Mouse (Mus musculus) layer of hippocampus, postnatal 25 days (tissue): ENCODE measurements around the gene Itpk1. TPM values are rescaled to one million over a fixed set of nuclear protein-coding genes. Genes with fewer than 3 reads are reported as not detected.
A peak's percentile ranks its signal among the peaks of the same experiment; 100 is the strongest.

Experiments used
- DNase-seq, 2 experiments: peaks; one replicate each; pipeline ENCODE4 v3.0.0; 2022; ENCODE audit warnings: mixed read lengths in 2 of 2, low spot score in 1 of 2; ENCODE audit errors: extremely low spot score in 1 of 2
- total RNA-seq, 2 experiments: library from RNA; stranded (reverse); gene quantifications; 2 replicates each; pipeline ENCODE4 v1.2.3; 2021

Gene Itpk1
- total RNA-seq, 2 experiments from 2014 or later: 56.4 to 66.2 TPM

DNA sequence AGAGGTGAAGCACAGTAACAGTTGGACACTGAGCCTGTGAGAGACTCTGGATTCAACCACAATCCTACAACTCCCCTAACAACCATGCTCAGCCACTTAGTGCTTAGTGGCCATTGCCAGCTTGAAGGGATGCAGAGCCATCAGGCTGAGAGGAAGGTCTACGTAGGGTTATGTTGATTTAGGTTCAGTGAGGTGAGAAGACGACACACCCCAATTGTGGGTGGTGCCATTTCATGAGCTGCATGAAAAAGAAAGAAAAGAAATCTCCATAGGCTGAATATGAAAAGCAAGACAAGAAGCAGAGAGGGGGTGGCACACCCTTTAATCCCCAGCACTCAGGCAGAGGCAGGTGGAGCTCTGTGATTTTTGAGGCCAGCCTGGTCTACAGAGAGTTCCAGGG, 9.4 kb upstream of the Itpk1 start:
- no peak for DNase-seq

DNA sequence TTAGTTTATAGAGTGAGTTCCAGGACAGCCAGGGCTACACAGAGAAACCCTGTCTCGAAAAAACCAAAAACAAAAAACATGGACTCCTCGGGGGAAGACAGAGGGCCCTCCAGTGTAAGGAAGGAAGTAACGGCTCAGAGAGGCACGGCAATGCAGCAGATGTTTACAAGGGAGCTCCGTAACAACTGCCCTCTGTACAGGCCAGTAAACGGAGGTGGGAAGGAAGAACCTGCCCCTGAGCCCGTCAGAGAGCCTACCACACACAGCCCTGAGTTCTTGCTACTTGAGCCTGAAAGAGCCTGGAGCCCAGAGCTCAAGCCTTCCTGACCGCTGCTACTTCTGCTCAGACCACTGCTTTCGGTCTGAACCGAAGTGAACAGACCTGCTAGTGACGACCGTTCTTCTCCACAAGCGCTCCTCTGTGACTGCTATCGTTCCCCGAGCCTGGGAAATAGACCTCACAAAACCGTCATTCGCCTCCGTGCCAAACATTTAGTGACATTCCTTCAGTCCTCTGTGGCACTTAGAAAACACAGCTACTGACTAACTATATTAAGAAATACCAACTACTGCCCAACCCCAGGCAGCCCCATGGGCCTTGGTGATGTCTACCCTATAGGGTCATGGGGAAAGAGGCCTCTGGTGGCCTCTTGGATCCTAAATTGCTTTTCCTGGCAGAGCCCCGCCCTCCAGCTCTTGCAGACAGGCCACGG, 8.6 kb upstream of the Itpk1 start:
- DNase-seq: no peak

GRCm38 (mm10) chr12:102710851-102711375, 6.2 kb upstream of the Itpk1 start:
- DNase-seq: no peak

GRCm38 (mm10) chr12:102709896-102710295, 5.2 kb upstream of the Itpk1 start:
- DNase-seq: no peak

GRCm38 (mm10) chr12:102708220-102708619, 3.5 kb upstream of the Itpk1 start:
- DNase-seq: no peak

GRCm38 (mm10) chr12:102706833-102707463, 2.2 kb upstream of the Itpk1 start:
- DNase-seq: no peak

DNA sequence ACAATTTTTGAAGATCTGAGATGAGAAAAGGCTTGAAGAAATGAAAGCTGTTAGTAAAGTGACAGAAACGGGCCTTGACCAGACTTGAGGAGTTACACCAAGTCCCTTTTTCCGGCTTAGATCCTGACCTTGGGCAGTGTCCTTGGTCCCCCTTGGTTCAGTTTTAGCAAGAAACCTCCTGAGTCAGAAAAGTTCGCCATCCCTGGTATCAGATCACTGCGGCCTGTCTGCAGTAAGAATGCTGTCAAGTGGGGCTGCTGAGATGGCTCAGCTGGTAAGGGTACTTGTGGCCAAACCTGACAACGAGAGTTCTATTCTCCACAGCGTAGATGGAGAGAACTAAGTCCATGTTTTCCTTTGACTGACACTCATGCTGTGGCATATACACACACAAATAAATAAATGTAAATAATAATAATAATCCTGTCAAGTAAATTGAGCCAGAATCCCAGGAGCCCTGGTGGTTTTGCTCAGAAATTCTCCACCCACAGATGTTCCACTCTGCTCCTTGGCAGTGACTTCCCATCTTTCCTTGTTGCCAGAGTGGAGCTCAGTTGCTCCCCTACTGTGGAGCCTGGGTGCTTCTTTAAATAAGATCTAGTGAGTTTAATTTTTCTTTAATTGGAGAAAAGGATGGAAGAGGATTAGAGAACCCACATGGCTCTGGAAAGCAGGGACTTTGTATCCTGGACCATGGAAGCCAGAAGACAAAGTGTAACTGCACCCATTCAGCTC, 1.3 kb upstream of the Itpk1 start:
- DNase-seq: no peak

- DNase-seq: peak; percentile 96 to 97
Observed at GRCm38 (mm10) chr12:102705216-102705871, 614 bp upstream of the Itpk1 start.

GRCm38 (mm10) chr12:102703921-102704408, 765 bp downstream of the Itpk1 start:
- no peak for DNase-seq

- DNase-seq: no peak
Observed at GRCm38 (mm10) chr12:102703441-102703840, 1.3 kb downstream of the Itpk1 start.

DNA sequence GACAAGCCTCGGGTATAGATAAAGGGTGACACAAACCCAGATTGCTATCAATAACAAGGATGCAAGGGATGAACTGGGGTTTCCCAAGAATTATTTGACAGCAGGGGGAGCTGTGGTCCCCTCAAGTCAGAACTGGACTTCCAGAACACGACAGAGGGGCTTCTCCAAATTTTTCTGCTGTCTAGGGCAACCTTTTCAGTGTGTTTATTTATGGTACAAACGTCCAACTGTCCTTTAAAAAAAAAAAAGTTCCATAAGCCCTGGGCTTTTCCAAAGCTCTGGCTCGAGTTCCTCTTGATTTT, 1.7 kb downstream of the Itpk1 start:
- DNase-seq: peak in 1 of 2 experiments; percentile 54

- peak; percentile 55 to 96 for DNase-seq
Observed at GRCm38 (mm10) chr12:102702356-102703110, 2.2 kb downstream of the Itpk1 start.

DNA sequence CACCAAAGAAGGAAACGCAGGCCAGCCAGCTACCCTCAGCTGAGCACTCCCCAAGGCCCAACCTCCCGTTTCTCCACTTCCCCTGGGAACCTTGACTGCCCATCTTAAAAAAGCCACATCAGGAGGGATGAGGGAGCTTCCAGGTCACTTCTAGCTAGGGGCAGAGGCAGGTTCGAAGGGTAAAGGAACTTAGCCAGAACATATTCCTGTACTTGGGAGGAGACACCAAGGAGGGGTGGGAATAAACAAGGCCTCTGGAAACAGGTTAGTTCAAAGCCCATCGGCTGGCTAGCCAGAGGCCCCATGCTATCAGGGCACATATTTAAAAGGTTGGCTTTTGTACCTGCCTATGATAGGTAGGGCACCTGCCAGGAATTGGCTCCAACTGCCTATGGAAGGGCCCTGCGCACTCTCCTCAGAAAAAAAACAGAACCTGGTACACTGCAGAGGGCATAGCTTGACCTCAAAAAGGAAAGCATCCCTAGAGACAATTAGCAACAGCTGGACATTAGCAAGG, 3.0 kb downstream of the Itpk1 start:
- no peak for DNase-seq

DNA sequence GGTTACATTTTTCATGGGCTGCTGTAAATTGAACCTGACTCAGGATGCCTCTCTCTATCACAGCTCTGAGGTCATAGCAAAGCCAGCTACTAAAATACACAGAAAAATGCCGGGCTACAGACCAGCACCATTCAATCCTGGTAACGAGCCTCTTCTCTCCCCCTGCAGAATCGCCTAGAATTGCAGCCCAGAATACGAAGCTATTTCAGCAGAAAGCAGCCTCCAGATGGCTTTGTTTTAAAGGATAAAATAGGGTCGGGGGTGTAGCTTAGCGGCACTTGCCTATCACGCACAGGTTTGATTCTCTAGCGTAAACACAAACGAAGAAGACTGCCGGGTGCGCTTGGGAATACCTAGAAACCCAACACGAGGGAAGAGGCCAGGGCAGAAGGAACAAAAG, 4.3 kb downstream of the Itpk1 start:
- DNase-seq: no peak

GRCm38 (mm10) chr12:102699156-102699555, 5.6 kb downstream of the Itpk1 start:
- no peak for DNase-seq

- DNase-seq: no peak
Observed at GRCm38 (mm10) chr12:102698089-102698684, 6.5 kb downstream of the Itpk1 start.

DNA sequence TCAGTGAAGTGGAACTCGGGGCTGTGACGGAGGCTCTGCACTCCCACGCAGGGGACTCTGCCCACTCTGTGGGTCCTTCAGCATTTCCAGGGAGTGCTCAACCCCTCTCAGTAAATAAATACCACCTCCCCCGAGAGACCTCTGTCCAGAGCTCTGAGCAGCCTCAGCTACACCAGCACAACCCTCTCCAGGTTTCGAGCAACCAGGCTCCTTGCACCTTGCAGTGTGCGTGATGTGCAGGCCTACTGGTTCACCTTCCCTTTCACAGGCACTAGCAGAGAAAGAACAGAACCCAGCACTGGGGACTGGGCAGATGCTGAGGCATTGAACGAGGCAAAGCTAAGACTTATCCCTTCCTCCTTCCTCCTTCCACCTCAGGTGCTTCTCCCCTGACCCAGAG, 7.3 kb downstream of the Itpk1 start:
- no peak for DNase-seq

GRCm38 (mm10) chr12:102696635-102697354, 7.9 kb downstream of the Itpk1 start:
- DNase-seq: no peak
